Mouse (Mus musculus): ENCODE results near the gene Irx1. TPM values are rescaled to one million over a fixed set of nuclear protein-coding genes. Genes with fewer than 3 reads are reported as not detected.

Irx1 gene
- polyA plus RNA-seq, 1 experiment from 2014 or later = 3.8 TPM

DNA sequence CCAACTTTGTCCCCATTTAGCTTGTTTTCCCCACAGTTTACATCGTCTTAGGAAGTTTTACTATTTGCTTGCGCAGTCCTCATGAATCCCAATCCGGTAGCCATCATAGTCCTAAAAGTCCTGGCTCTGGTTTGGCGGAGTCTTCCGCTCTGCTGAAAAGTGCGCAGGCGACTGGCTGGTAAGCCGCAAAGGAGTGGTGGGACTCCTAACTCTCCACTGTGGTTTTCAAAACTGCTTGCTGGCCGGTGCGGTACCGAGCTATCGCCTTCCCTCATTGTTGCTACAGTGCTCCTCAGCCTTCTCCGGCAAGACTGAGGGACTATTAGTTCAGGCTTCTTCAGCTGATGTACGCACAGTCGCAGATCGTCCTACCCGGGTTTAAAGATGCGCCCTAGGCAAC, 6.4 kb downstream of the Irx1 start:
- Histone ChIP-seq H3K9me3 (ENCODE audit: control insufficient read depth, low read length) (no peaks in the 10 kb centered on the region), H3K4me2 (ENCODE audit: low read depth, low read length) (peak overlapping the region; percentile 81), H3K27ac (replicated peaks; ENCODE audit: low read depth, low read length) (no peak overlapping the region), H3K36me3 (ENCODE audit: control insufficient read depth, insufficient read depth, low read length) (no peaks in the 10 kb centered on the region), H3K9ac (ENCODE audit: low read depth, low read length) (peak overlapping the region; percentile 37), H3K27me3 (replicated peaks; ENCODE audit: control insufficient read depth, insufficient read depth, low read length) (peaks cover 66% of the 10 kb centered on the region), H3K4me1 (ENCODE audit: control insufficient read depth, insufficient read depth, low read length) (no peaks in the 10 kb centered on the region; the same call in 1 of the 2 replicates), H3K4me3 (ENCODE audit: low read depth, low read length) (peak overlapping the region; percentile 19)
- ATAC-seq (ENCODE audit: low read depth) = no peak
- WGBS = 16% methylated on average over 18 of the region's 18 CpGs
- DNase-seq (ENCODE audit: low spot score) = no peak

DNA sequence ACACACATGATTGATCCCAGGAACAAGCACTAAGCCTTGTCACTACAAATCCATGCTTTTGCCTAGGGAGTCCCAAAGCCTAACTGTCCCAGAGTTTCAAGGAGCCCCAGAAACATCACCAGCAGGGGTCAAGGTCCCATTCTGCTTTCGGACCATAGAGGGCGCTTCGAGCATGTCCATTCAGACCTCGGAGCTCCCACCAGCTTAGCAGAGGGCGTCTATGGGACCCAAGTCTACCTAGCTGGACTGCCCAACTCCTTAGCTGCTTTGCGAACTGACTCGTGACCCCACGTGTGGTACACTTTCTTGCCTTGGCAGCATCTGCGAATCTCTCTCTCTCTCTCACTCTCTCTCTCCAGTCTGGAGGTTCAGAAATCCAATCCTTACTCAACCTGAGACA, 7.0 kb downstream of the Irx1 start:
- no peaks in the 10 kb centered on the region for H3K9me3 ChIP-seq (ENCODE audit: control insufficient read depth, low read length)
- H3K9ac ChIP-seq (ENCODE audit: low read depth, low read length) = no peak overlapping the region
- peaks cover 67% of the 10 kb centered on the region for H3K27me3 ChIP-seq (replicated peaks; ENCODE audit: control insufficient read depth, insufficient read depth, low read length)
- DNase-seq (ENCODE audit: low spot score) (peak; percentile 66), ATAC-seq (ENCODE audit: low read depth) (no peak)
- 0 out of 2 replicates have a peak overlapping the region, but pooled peaks have one; percentile 81 for H3K4me2 ChIP-seq (ENCODE audit: low read depth, low read length)
- H3K36me3 ChIP-seq (ENCODE audit: control insufficient read depth, insufficient read depth, low read length) = no peaks in the 10 kb centered on the region
- 8% methylated on average over 9 of the region's 9 CpGs for WGBS
- 0 out of 2 replicates have a peak overlapping the region, but pooled peaks have one; percentile 19 for H3K4me3 ChIP-seq (ENCODE audit: low read depth, low read length)
- H3K4me1 ChIP-seq (ENCODE audit: control insufficient read depth, insufficient read depth, low read length) = no peaks in the 10 kb centered on the region; the same call in 1 of the 2 replicates
- H3K27ac ChIP-seq (replicated peaks; ENCODE audit: low read depth, low read length) = no peak overlapping the region

DNA sequence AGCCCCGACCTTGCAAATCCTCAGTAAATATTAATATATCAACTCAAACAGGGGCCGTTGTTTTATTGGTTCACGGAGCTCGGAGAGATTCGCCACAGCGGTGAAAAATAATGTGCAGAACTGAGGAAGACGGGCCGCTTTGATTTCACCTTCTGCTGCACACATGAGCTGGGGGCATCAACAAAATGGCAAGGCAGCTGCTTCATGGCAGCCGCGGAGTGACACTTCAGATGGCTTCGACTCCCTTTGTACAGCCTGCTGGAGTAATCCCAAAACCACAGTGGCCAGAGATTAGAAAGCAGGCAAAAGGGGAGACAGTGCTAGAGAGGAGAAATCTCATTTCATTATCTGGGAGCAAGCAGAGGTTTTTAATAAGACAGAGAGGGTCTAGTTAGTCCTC, 11.6 kb downstream of the Irx1 start:
- 65% methylated on average over 11 of the region's 11 CpGs for WGBS
- H3K4me2 ChIP-seq (ENCODE audit: low read depth, low read length) = no peak overlapping the region
- H3K9me3 ChIP-seq (ENCODE audit: control insufficient read depth, low read length) = no peaks in the 10 kb centered on the region
- no peaks in the 10 kb centered on the region for H3K4me1 ChIP-seq (ENCODE audit: control insufficient read depth, insufficient read depth, low read length)
- DNase-seq (ENCODE audit: low spot score) (no peak), ATAC-seq (ENCODE audit: low read depth) (no peak)
- no peak overlapping the region for H3K9ac ChIP-seq (ENCODE audit: low read depth, low read length)
- H3K27me3 ChIP-seq (replicated peaks; ENCODE audit: control insufficient read depth, insufficient read depth, low read length) = peaks cover 30% of the 10 kb centered on the region
- H3K27ac ChIP-seq (replicated peaks; ENCODE audit: low read depth, low read length) = no peak overlapping the region
- no peaks in the 10 kb centered on the region for H3K36me3 ChIP-seq (ENCODE audit: control insufficient read depth, insufficient read depth, low read length)
- H3K4me3 ChIP-seq (ENCODE audit: low read depth, low read length) = no peak overlapping the region

DNA sequence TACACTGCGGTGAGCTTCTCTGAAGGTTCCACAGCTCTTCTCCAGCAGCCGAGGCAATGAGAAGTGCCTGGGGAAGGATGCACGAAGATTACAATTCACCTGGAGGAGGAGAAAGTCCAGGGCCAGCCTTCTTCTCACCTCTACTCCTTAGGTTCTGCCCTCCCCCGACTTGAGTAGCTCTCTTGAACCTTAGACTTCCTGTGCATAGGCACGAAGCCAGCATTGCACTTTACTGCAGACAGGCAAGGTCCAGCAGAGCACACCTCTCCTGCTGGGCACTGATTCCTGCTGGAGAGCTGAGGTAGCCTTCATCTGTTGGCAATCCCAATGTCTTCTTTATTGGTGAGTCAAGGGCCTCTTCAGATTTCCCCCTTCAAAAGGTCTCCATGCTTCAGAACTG, 13.7 kb downstream of the Irx1 start:
- no peaks in the 10 kb centered on the region for H3K4me1 ChIP-seq (ENCODE audit: control insufficient read depth, insufficient read depth, low read length)
- WGBS = 71% methylated on average over 5 of the region's 5 CpGs
- H3K9me3 ChIP-seq (ENCODE audit: control insufficient read depth, low read length) = no peaks in the 10 kb centered on the region
- no peak overlapping the region for H3K9ac ChIP-seq (ENCODE audit: low read depth, low read length)
- DNase-seq (ENCODE audit: low spot score) = no peak
- ATAC-seq (ENCODE audit: low read depth) = no peak
- peaks cover 9% of the 10 kb centered on the region for H3K27me3 ChIP-seq (replicated peaks; ENCODE audit: control insufficient read depth, insufficient read depth, low read length)
- H3K4me3 ChIP-seq (ENCODE audit: low read depth, low read length) = no peak overlapping the region
- no peak overlapping the region for H3K4me2 ChIP-seq (ENCODE audit: low read depth, low read length)
- no peak overlapping the region for H3K27ac ChIP-seq (replicated peaks; ENCODE audit: low read depth, low read length)
- H3K36me3 ChIP-seq (ENCODE audit: control insufficient read depth, insufficient read depth, low read length) = no peaks in the 10 kb centered on the region

DNA sequence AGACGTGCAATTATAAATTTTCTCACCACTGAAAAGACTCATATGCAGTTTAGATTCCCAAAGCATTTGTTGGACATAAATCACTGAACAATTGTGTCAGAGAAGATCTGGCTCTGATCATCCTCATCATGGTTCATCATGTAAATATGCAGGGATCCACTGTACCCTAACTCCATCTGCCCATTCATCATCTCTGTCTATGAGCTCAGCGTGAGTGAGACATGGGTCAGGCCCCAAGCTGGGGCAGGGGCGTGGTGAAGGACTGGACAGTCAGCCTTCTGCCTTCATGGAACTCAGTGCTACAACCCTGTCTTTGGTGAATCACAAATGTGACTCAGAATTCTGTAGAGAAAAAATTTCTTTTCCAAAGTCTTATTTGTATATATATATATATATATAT, 53.2 kb downstream of the Irx1 start:
- no peak overlapping the region for H3K9ac ChIP-seq (ENCODE audit: low read depth, low read length)
- ATAC-seq (ENCODE audit: low read depth) = no peak
- no peak overlapping the region for H3K27ac ChIP-seq (replicated peaks; ENCODE audit: low read depth, low read length)
- no peaks in the 10 kb centered on the region for H3K27me3 ChIP-seq (replicated peaks; ENCODE audit: control insufficient read depth, insufficient read depth, low read length)
- 72% methylated on average over 3 of the region's 3 CpGs for WGBS
- no peaks in the 10 kb centered on the region for H3K9me3 ChIP-seq (ENCODE audit: control insufficient read depth, low read length)
- no peak for DNase-seq (ENCODE audit: low spot score)
- no peaks in the 10 kb centered on the region for H3K4me1 ChIP-seq (ENCODE audit: control insufficient read depth, insufficient read depth, low read length)
- H3K4me2 ChIP-seq (ENCODE audit: low read depth, low read length) = no peak overlapping the region
- H3K36me3 ChIP-seq (ENCODE audit: control insufficient read depth, insufficient read depth, low read length) = no peaks in the 10 kb centered on the region
- H3K4me3 ChIP-seq (ENCODE audit: low read depth, low read length) = no peak overlapping the region
